Mouse (Mus musculus) liver, embryonic 12.5 days (tissue): ENCODE measurements around the gene Adtrp. TPM values are rescaled to one million over a fixed set of nuclear protein-coding genes. Genes with fewer than 3 reads are reported as not detected.

Experiments
- ATAC-seq: fragments of 200-750 bp; cut with Nextera tagmentation; 2 replicates; pipeline ENCODE4 v1.8.0; 2017; ENCODE audit warnings: moderate number of reproducible peaks, mild to moderate bottlenecking, moderate library complexity
- H3K27ac ChIP-seq: fragments of 300-500 bp; sonication (generic); 2 replicates; pipeline ENCODE4 v1.5.1; 2016; ENCODE audit warnings: mild to moderate bottlenecking
- H3K27me3 ChIP-seq: fragments of 300-500 bp; sonication (generic); replicated peaks from 2 replicates; pipeline ENCODE4 v1.6.1; 2016; ENCODE audit warnings: mild to moderate bottlenecking, moderate library complexity
- H3K36me3 ChIP-seq: fragments of 300-500 bp; sonication (generic); 2 replicates; pipeline ENCODE4 v1.6.1; 2016; ENCODE audit warnings: mild to moderate bottlenecking, moderate library complexity
- H3K4me1 ChIP-seq: fragments of 300-500 bp; sonication (generic); 2 replicates; pipeline ENCODE4 v1.6.1; 2016
- H3K4me2 ChIP-seq: fragments of 300-500 bp; sonication (generic); 2 replicates; pipeline ENCODE4 v1.6.1; 2016; ENCODE audit warnings: mild to moderate bottlenecking, moderate library complexity
- H3K4me3 ChIP-seq: fragments of 300-500 bp; sonication (generic); 2 replicates; pipeline ENCODE4 v1.5.1; 2016; ENCODE audit warnings: mild to moderate bottlenecking, moderate library complexity
- H3K9ac ChIP-seq: fragments of 300-500 bp; sonication (generic); 2 replicates; pipeline ENCODE4 v1.6.1; 2016; ENCODE audit warnings: mild to moderate bottlenecking, moderate library complexity
- H3K9me3 ChIP-seq: fragments of 300-500 bp; sonication (generic); replicated peaks from 2 replicates; pipeline ENCODE4 v1.6.1; 2016; ENCODE audit warnings: mild to moderate bottlenecking, moderate library complexity
- WGBS: fragments of 180-500 bp; shearing (Covaris S2); methylation state at CpG from one replicate; pipeline ENCODE4 v1.1.7; 2016; ENCODE audit not compliant: insufficient replicate concordance; 5-methylcytosine and 5-hydroxymethylcytosine counted together
- polyA plus RNA-seq: library from polyadenylated mRNA; unstranded; fragments of >200 nt; fragmentation: Nextera tagmentation; extraction: Ambion mirVana; gene quantifications from 2 replicates; pipeline ENCODE4 v1.2.1, GENCODE M21; 2016

The Adtrp gene
- polyA plus RNA-seq, 1 experiment from 2014 or later, result not detected

GRCm38 (mm10) chr13:41767941-41768340, 79.5 kb downstream of the Adtrp start:
- H3K4me1 ChIP-seq, result no peaks in the 10 kb centered on the region
- H3K4me2 ChIP-seq, result no peak overlapping the region
- H3K36me3 ChIP-seq, result no peaks in the 10 kb centered on the region
- no peak for ATAC-seq
- no peak overlapping the region for H3K27ac ChIP-seq
- WGBS, result 75% methylated on average over 4 of the region's 4 CpGs
- no peaks in the 10 kb centered on the region for H3K9me3 ChIP-seq
- H3K4me3 ChIP-seq, result no peak overlapping the region
- no peak overlapping the region for H3K9ac ChIP-seq
- no peaks in the 10 kb centered on the region for H3K27me3 ChIP-seq

- WGBS, result 52% methylated on average over 3 of the region's 3 CpGs
- ATAC-seq, result no peak
- no peaks in the 10 kb centered on the region for H3K4me1 ChIP-seq
Measured at GRCm38 (mm10) chr13:41761986-41762385, 85.5 kb downstream of the Adtrp start.

GRCm38 (mm10) chr13:41760484-41760883, 87.0 kb downstream of the Adtrp start:
- Histone ChIP-seq H3K4me1 (no peaks in the 10 kb centered on the region), H3K4me3 (no peak overlapping the region), H3K27ac (no peak overlapping the region), H3K36me3 (no peaks in the 10 kb centered on the region), H3K9ac (no peak overlapping the region), H3K4me2 (no peak overlapping the region), H3K27me3 (no peaks in the 10 kb centered on the region), H3K9me3 (no peaks in the 10 kb centered on the region)
- WGBS, result 55% methylated on average over 10 of the region's 10 CpGs
- ATAC-seq, result no peak

More at GRCm38 (mm10) chr13:41761986-41762385, 85.5 kb downstream of the Adtrp start:
- Histone ChIP-seq H3K4me3 (no peak overlapping the region), H3K4me2 (no peak overlapping the region), H3K9ac (no peak overlapping the region), H3K9me3 (no peaks in the 10 kb centered on the region), H3K27ac (no peak overlapping the region), H3K27me3 (no peaks in the 10 kb centered on the region), H3K36me3 (no peaks in the 10 kb centered on the region)

GRCm38 (mm10) chr13:41758550-41759465, 88.7 kb downstream of the Adtrp start:
- Histone ChIP-seq H3K9ac (no peak overlapping the region), H3K4me2 (no peak overlapping the region), H3K27me3 (no peaks in the 10 kb centered on the region), H3K9me3 (no peaks in the 10 kb centered on the region), H3K4me1 (no peaks in the 10 kb centered on the region), H3K4me3 (no peak overlapping the region), H3K36me3 (no peaks in the 10 kb centered on the region), H3K27ac (no peak overlapping the region)
- WGBS, result 59% methylated on average over 19 of the region's 19 CpGs
- ATAC-seq, result no peak

GRCm38 (mm10) chr13:41753114-41753513, 94.4 kb downstream of the Adtrp start:
- Histone ChIP-seq H3K9ac (no peak overlapping the region), H3K4me2 (no peak overlapping the region), H3K9me3 (no peaks in the 10 kb centered on the region), H3K36me3 (no peaks in the 10 kb centered on the region), H3K4me3 (no peak overlapping the region), H3K27me3 (no peaks in the 10 kb centered on the region), H3K4me1 (no peaks in the 10 kb centered on the region), H3K27ac (no peak overlapping the region)
- WGBS, result 68% methylated on average over 5 of the region's 5 CpGs
- ATAC-seq, result no peak

GRCm38 (mm10) chr13:41750481-41750880, 97.0 kb downstream of the Adtrp start:
- H3K9me3 ChIP-seq, result no peaks in the 10 kb centered on the region
- 65% methylated on average over 5 of the region's 5 CpGs for WGBS

GRCm38 (mm10) chr13:41748866-41749265, 98.6 kb downstream of the Adtrp start:
- Histone ChIP-seq H3K4me3 (no peak overlapping the region), H3K4me2 (no peak overlapping the region), H3K36me3 (no peaks in the 10 kb centered on the region), H3K27ac (no peak overlapping the region), H3K27me3 (no peaks in the 10 kb centered on the region), H3K9me3 (no peaks in the 10 kb centered on the region), H3K9ac (no peak overlapping the region), H3K4me1 (no peaks in the 10 kb centered on the region)
- no peak for ATAC-seq
- WGBS, result 69% methylated on average over 9 of the region's 9 CpGs

More at GRCm38 (mm10) chr13:41750481-41750880, 97.0 kb downstream of the Adtrp start:
- ATAC-seq, result no peak
- Histone ChIP-seq H3K9ac (no peak overlapping the region), H3K36me3 (no peaks in the 10 kb centered on the region), H3K27me3 (no peaks in the 10 kb centered on the region), H3K4me3 (no peak overlapping the region), H3K27ac (no peak overlapping the region), H3K4me1 (no peaks in the 10 kb centered on the region), H3K4me2 (no peak overlapping the region)

GRCm38 (mm10) chr13:41747691-41748090, 99.8 kb downstream of the Adtrp start:
- ATAC-seq, result no peak
- no peaks in the 10 kb centered on the region for H3K27me3 ChIP-seq
- no peaks in the 10 kb centered on the region for H3K36me3 ChIP-seq
- WGBS, result 66% methylated on average over 4 of the region's 4 CpGs
- H3K4me1 ChIP-seq, result no peaks in the 10 kb centered on the region
- no peak overlapping the region for H3K27ac ChIP-seq
- H3K4me2 ChIP-seq, result no peak overlapping the region
- H3K4me3 ChIP-seq, result no peak overlapping the region
- no peak overlapping the region for H3K9ac ChIP-seq
- H3K9me3 ChIP-seq, result no peaks in the 10 kb centered on the region

- Histone ChIP-seq H3K9me3 (no peaks in the 10 kb centered on the region), H3K4me1 (no peaks in the 10 kb centered on the region), H3K9ac (no peak overlapping the region), H3K4me3 (no peak overlapping the region), H3K36me3 (no peaks in the 10 kb centered on the region), H3K4me2 (no peak overlapping the region), H3K27me3 (no peaks in the 10 kb centered on the region), H3K27ac (no peak overlapping the region)
- 40% methylated on average over 8 of the region's 8 CpGs for WGBS
- no peak for ATAC-seq
Measured at GRCm38 (mm10) chr13:41746971-41747615, 100.4 kb downstream of the Adtrp start.

- 60% methylated on average over 5 of the region's 5 CpGs for WGBS
- no peaks in the 10 kb centered on the region for H3K4me1 ChIP-seq
- H3K4me2 ChIP-seq, result no peak overlapping the region
- H3K9me3 ChIP-seq, result no peaks in the 10 kb centered on the region
- no peaks in the 10 kb centered on the region for H3K36me3 ChIP-seq
- H3K9ac ChIP-seq, result no peak overlapping the region
- no peak overlapping the region for H3K27ac ChIP-seq
- no peak for ATAC-seq
- no peaks in the 10 kb centered on the region for H3K27me3 ChIP-seq
- H3K4me3 ChIP-seq, result no peak overlapping the region
Measured at GRCm38 (mm10) chr13:41740456-41741085, 106.9 kb downstream of the Adtrp start.

GRCm38 (mm10) chr13:41737628-41738309, 109.7 kb downstream of the Adtrp start:
- no peaks in the 10 kb centered on the region for H3K27me3 ChIP-seq
- no peaks in the 10 kb centered on the region for H3K36me3 ChIP-seq
- no peak overlapping the region for H3K9ac ChIP-seq
- no peaks in the 10 kb centered on the region for H3K9me3 ChIP-seq
- H3K4me1 ChIP-seq, result no peaks in the 10 kb centered on the region
- 55% methylated on average over 10 of the region's 10 CpGs for WGBS
- no peak for ATAC-seq
- H3K4me3 ChIP-seq, result no peak overlapping the region
- no peak overlapping the region for H3K27ac ChIP-seq
- H3K4me2 ChIP-seq, result no peak overlapping the region
